Mouse (Mus musculus) liver, adult (tissue): ENCODE data around the gene Pvrig.

Experiments
- GATA4 ChIP-seq: IDR thresholded peaks from 2 replicates; pipeline ENCODE4 v1.6.1; 2014; ENCODE audit warnings: mild to moderate bottlenecking, low read length; ENCODE audit not compliant: insufficient replicate concordance

Pvrig gene

GRCm38 (mm10) chr5:138341661-138342060 lies at the start of gene Pvrig:
Gene Pvrig, plus strand, starts transcription at chr5:138341961.
- TF ChIP-seq GATA4 = no peak

DNA sequence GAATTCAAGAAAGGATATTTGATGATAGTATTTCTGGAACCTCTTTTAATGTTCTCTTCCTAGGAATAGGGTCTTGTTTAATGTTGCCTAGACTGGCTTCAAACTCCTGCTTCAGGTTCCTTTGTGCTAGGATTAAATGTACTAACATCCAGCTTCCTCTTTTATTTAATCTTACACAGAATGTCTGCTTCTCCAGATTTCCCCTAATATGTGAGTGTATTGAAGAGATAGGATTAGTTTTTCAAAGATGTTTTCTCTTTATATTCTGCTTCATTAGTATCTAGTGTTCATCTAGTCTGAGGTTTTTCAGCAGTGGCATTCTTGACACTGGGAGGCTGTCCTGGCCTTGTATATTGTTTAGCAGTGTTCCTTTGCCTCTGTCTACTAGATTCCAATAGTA lies 47.6 kb upstream of the Pvrig start:
- no peak for TF ChIP-seq GATA4

DNA sequence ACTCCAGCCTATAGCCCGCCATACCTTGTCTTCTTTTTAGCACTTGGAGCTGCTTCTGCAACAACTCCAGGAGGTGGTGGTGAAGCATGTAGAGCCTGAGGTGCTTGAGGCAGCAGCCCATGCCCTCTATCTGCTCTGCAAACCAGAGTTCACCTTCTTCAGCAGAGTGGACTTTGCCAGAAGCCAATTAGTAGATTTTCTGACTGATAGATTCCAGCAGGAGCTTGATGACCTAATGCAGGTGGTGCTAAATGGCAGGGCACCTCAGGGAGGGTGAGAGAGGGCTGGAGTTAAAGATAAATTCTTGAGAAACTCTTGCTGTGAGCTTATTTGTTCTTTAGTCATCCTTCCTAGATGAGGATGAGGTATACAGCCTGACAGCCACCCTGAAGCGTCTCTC lies 42.1 kb upstream of the Pvrig start:
- TF ChIP-seq GATA4 = no peak

- no peak for TF ChIP-seq GATA4
Observed at GRCm38 (mm10) chr5:138312795-138313194, 29.0 kb upstream of the Pvrig start.

DNA sequence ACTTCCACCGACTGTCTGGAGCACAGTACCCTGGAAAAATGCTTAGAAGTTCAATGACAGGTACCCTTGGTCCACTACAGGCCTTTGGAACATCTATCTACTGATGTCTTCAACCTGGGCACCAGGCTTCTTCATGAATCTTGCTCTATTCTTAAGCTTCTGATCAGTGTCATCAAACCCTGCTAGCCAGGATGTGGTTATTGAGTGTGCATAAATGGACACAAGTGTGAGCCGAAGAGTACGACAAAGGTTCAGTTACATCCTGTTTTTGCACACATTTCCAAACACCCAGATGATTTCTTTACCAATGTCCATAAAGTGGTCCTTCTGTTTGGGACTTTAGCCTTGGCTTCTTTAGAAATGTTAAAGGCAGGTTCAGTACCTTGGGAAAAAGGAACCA lies 1.5 kb downstream of the Pvrig start:
- no peak for TF ChIP-seq GATA4
